Mouse (Mus musculus): ENCODE results near the gene Svs4. TPM values are rescaled to one million over a fixed set of nuclear protein-coding genes. Genes with fewer than 3 reads are reported as not detected.

Svs4 gene
- polyA plus RNA-seq, 1 experiment from 2014 or later, result not detected

Other genes with a start within 250 kb of the Svs4 start
- gene Stk4, start 208.1 kb downstream of the Svs4 start, polyA plus RNA-seq (2016; fragmentation: Nextera tagmentation; extraction: Ambion mirVana), result 22.1 and 23.4 TPM in 2 replicates
- 55.7 and 56.6 TPM in 2 replicates for gene Tomm34, start 207.3 kb downstream of the Svs4 start, polyA plus RNA-seq (2016; fragmentation: Nextera tagmentation; extraction: Ambion mirVana)
- 0.15 and 0.18 TPM in 2 replicates for gene Kcns1, start 107.3 kb downstream of the Svs4 start, polyA plus RNA-seq (2016; fragmentation: Nextera tagmentation; extraction: Ambion mirVana)
- gene Wfdc5, start 95.7 kb downstream of the Svs4 start, polyA plus RNA-seq (2016; fragmentation: Nextera tagmentation; extraction: Ambion mirVana), result not detected in 2 replicates
- not detected in 2 replicates for gene Wfdc12, start 87.9 kb downstream of the Svs4 start, polyA plus RNA-seq (2016; fragmentation: Nextera tagmentation; extraction: Ambion mirVana)
- not detected in 2 replicates for gene Wfdc15a, start 78.3 kb downstream of the Svs4 start, polyA plus RNA-seq (2016; fragmentation: Nextera tagmentation; extraction: Ambion mirVana)
- gene Wfdc15b, start 56.8 kb downstream of the Svs4 start, polyA plus RNA-seq (2016; fragmentation: Nextera tagmentation; extraction: Ambion mirVana), result not detected in 2 replicates
- not detected in 2 replicates for gene Svs2, start 40.0 kb downstream of the Svs4 start, polyA plus RNA-seq (2016; fragmentation: Nextera tagmentation; extraction: Ambion mirVana)
- not detected in 2 replicates for gene Svs3b, start 21.8 kb downstream of the Svs4 start, polyA plus RNA-seq (2016; fragmentation: Nextera tagmentation; extraction: Ambion mirVana)
- gene Svs3a, start 10.8 kb upstream of the Svs4 start, polyA plus RNA-seq (2016; fragmentation: Nextera tagmentation; extraction: Ambion mirVana), result not detected in 2 replicates
- gene Svs6, start 38.3 kb upstream of the Svs4 start, polyA plus RNA-seq (2016; fragmentation: Nextera tagmentation; extraction: Ambion mirVana), result not detected in 2 replicates
- gene Svs5, start 54.3 kb upstream of the Svs4 start, polyA plus RNA-seq (2016; fragmentation: Nextera tagmentation; extraction: Ambion mirVana), result not detected in 2 replicates
- gene Slpi, start 110.6 kb upstream of the Svs4 start, polyA plus RNA-seq (2016; fragmentation: Nextera tagmentation; extraction: Ambion mirVana), result 0.44 and 1.2 TPM in 2 replicates
- 0.19 and 0.28 TPM in 2 replicates for gene Rbpjl, start 124.7 kb upstream of the Svs4 start, polyA plus RNA-seq (2016; fragmentation: Nextera tagmentation; extraction: Ambion mirVana)
- 6.2 and 6.4 TPM in 2 replicates for gene Matn4, start 126.7 kb upstream of the Svs4 start, polyA plus RNA-seq (2016; fragmentation: Nextera tagmentation; extraction: Ambion mirVana)
- gene Sdc4, start 165.4 kb upstream of the Svs4 start, polyA plus RNA-seq (2016; fragmentation: Nextera tagmentation; extraction: Ambion mirVana), result 40.1 and 40.6 TPM in 2 replicates
- gene Sys1, start 178.5 kb upstream of the Svs4 start, polyA plus RNA-seq (2016; fragmentation: Nextera tagmentation; extraction: Ambion mirVana), result 36.4 and 40.3 TPM in 2 replicates
- 11.8 and 16.9 TPM in 2 replicates for gene Gm20458, start 182.5 kb upstream of the Svs4 start, polyA plus RNA-seq (2016; fragmentation: Nextera tagmentation; extraction: Ambion mirVana)
- gene Trp53tg5, start 195.3 kb upstream of the Svs4 start, polyA plus RNA-seq (2016; fragmentation: Nextera tagmentation; extraction: Ambion mirVana), result 0.19 TPM in 1 of 2 replicates, not detected in the other
- 7.3 and 11.3 TPM in 2 replicates for gene Dbndd2, start 207.6 kb upstream of the Svs4 start, polyA plus RNA-seq (2016; fragmentation: Nextera tagmentation; extraction: Ambion mirVana)
- 53.4 and 54.3 TPM in 2 replicates for gene Pigt, start 219.1 kb upstream of the Svs4 start, polyA plus RNA-seq (2016; fragmentation: Nextera tagmentation; extraction: Ambion mirVana)

Data from heart, embryonic 12.5 days (tissue).